Mouse (Mus musculus) gastrocnemius, adult 2 months (tissue): Measurements from ENCODE around the gene Tenm2. TPM values are rescaled to one million over a fixed set of nuclear protein-coding genes. Genes with fewer than 3 reads are reported as not detected.

Experiments used
- DNase-seq: peaks from one replicate; pipeline ENCODE4 v3.0.0; 2022
- H3K27ac ChIP-seq: fragments of 200-600 bp; 2 replicates; pipeline ENCODE4 v1.8.1; 2022; ENCODE audit warnings: mild to moderate bottlenecking
- H3K4me3 ChIP-seq: fragments of 200-600 bp; 2 replicates; pipeline ENCODE4 v1.8.1; 2022; ENCODE audit warnings: mild to moderate bottlenecking, moderate library complexity
- CTCF ChIP-seq: fragments of 200-600 bp; IDR thresholded peaks from 2 replicates; pipeline ENCODE4 v1.8.1; 2022; ENCODE audit warnings: antibody characterized with exemption, mild to moderate bottlenecking, moderate library complexity
- intact Hi-C: fragments of 180-260 bp; cut with DNase I; formaldehyde crosslinking; loops from one replicate; pipeline ENCODE4 v1.15.1; 2025
- total RNA-seq, 2 experiments: library from RNA; stranded (reverse); gene quantifications; 2 replicates each; pipeline ENCODE4 v1.2.3; 2021

The Tenm2 gene
- total RNA-seq, 2 experiments from 2014 or later, result 0.42 to 0.43 TPM

GRCm38 (mm10) chr11:36081399-36082053 lies 1154.2 kb downstream of the Tenm2 start:
- H3K27ac ChIP-seq, result no peak overlapping the region
- no peak for DNase-seq
- intact Hi-C loops, result no loop called here
- H3K4me3 ChIP-seq, result no peak overlapping the region
- TF ChIP-seq CTCF, result no peak

- TF ChIP-seq CTCF, result no peak
- intact Hi-C loops, result no loop called here
- DNase-seq, result no peak
- Histone ChIP-seq H3K27ac (no peak overlapping the region), H3K4me3 (no peak overlapping the region)
These were observed 1155.0 kb downstream of the Tenm2 start for GRCm38 (mm10) chr11:36080766-36081165.

- no peak for TF ChIP-seq CTCF
- DNase-seq, result no peak
- Histone ChIP-seq H3K27ac (no peak overlapping the region), H3K4me3 (no peak overlapping the region)
- intact Hi-C loops, result no loop called here
These were observed 1157.4 kb downstream of the Tenm2 start for GRCm38 (mm10) chr11:36078391-36078790.

GRCm38 (mm10) chr11:36074015-36074567 lies 1161.7 kb downstream of the Tenm2 start:
- TF ChIP-seq CTCF, result no peak
- DNase-seq, result peak; percentile 25
- Histone ChIP-seq H3K4me3 (no peak overlapping the region), H3K27ac (no peak overlapping the region)
- intact Hi-C loops, result no loop called here

GRCm38 (mm10) chr11:36073074-36073818 lies 1162.5 kb downstream of the Tenm2 start:
- intact Hi-C loops, result no loop called here
- Histone ChIP-seq H3K4me3 (no peak overlapping the region), H3K27ac (no peak overlapping the region)
- no peak for DNase-seq
- no peak for TF ChIP-seq CTCF

GRCm38 (mm10) chr11:36072646-36073045 lies 1163.1 kb downstream of the Tenm2 start:
- intact Hi-C loops, result no loop called here
- Histone ChIP-seq H3K27ac (no peak overlapping the region), H3K4me3 (no peak overlapping the region)
- no peak for TF ChIP-seq CTCF
- no peak for DNase-seq

GRCm38 (mm10) chr11:36072038-36072437 lies 1163.7 kb downstream of the Tenm2 start:
- Histone ChIP-seq H3K4me3 (no peak overlapping the region), H3K27ac (no peak overlapping the region)
- intact Hi-C loops, result no loop called here
- no peak for TF ChIP-seq CTCF
- no peak for DNase-seq

GRCm38 (mm10) chr11:36059325-36059843 lies 1176.4 kb downstream of the Tenm2 start:
- DNase-seq, result no peak
- intact Hi-C loops, result no loop called here
- no peak overlapping the region for H3K27ac ChIP-seq
- H3K4me3 ChIP-seq, result no peak overlapping the region
- no peak for TF ChIP-seq CTCF

GRCm38 (mm10) chr11:36056525-36056924 lies 1179.2 kb downstream of the Tenm2 start:
- Histone ChIP-seq H3K4me3 (no peak overlapping the region), H3K27ac (no peak overlapping the region)
- TF ChIP-seq CTCF, result no peak
- intact Hi-C loops, result no loop called here
- DNase-seq, result no peak

GRCm38 (mm10) chr11:36054323-36054722 lies 1181.4 kb downstream of the Tenm2 start:
- DNase-seq, result no peak
- intact Hi-C loops, result no loop called here
- no peak for TF ChIP-seq CTCF
- Histone ChIP-seq H3K4me3 (no peak overlapping the region), H3K27ac (no peak overlapping the region)

GRCm38 (mm10) chr11:36053457-36053856 lies 1182.3 kb downstream of the Tenm2 start:
- H3K27ac ChIP-seq, result no peak overlapping the region
- intact Hi-C loops, result no loop called here

GRCm38 (mm10) chr11:36052598-36052997 lies 1183.2 kb downstream of the Tenm2 start:
- intact Hi-C loops, result no loop called here
- Histone ChIP-seq H3K27ac (no peak overlapping the region), H3K4me3 (no peak overlapping the region)
- no peak for DNase-seq
- TF ChIP-seq CTCF, result no peak

More at GRCm38 (mm10) chr11:36053457-36053856, 1182.3 kb downstream of the Tenm2 start:
- DNase-seq, result no peak
- no peak for TF ChIP-seq CTCF
- H3K4me3 ChIP-seq, result no peak overlapping the region

- intact Hi-C loops, result no loop called here
- no peak for DNase-seq
- no peak for TF ChIP-seq CTCF
- Histone ChIP-seq H3K4me3 (no peak overlapping the region), H3K27ac (no peak overlapping the region)
These were observed 1183.7 kb downstream of the Tenm2 start for GRCm38 (mm10) chr11:36052091-36052490.
